Mouse (Mus musculus) E14TG2a.4 (cell line): ENCODE data around the gene Phb2.

ENCODE experiments used
- CTCF ChIP-seq: conservative IDR thresholded peaks from 2 replicates; pipeline ENCODE4 v1.5.1; 2014; ENCODE audit warnings: low read length
- NANOG ChIP-seq: IDR thresholded peaks from 2 replicates; pipeline ENCODE4 v1.6.1; 2014; ENCODE audit warnings: borderline replicate concordance, low read length, mixed read lengths
- POU5F1 ChIP-seq: IDR thresholded peaks from 2 replicates; pipeline ENCODE4 v1.6.1; 2014; ENCODE audit warnings: low read length, borderline replicate concordance

DNA sequence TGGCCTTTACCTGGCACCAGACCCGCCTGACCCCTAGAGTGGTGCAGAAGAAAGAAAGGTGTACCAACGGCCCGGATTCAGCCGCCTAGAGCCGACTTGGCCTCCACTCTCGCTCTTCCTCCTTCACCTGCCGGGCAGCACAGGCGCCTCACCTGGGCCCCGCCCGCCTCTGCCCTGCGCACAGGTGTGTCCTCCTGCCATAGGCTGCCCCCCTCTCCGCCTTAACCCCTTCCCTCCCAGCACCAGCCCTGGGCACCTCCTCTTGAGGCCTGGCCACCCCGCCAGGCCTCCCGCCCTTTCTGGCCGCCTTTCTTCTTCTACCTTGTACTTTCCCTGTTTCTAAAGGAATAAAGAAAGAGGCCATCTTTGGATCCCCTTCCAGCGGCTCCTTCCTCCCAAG, 6.6 kb downstream of the Phb2 start:
- TF ChIP-seq CTCF, result no peak
- no peak for TF ChIP-seq POU5F1
- TF ChIP-seq NANOG, result no peak
